Mouse (Mus musculus) right cerebral cortex, postnatal 10 days (tissue): ENCODE data around the gene Olfr481.

Experiments
- DNase-seq, 2 experiments: peaks; one replicate each; pipeline ENCODE4 v3.0.0; 2021; ENCODE audit warnings: low spot score in 2 of 2

The Olfr481 gene

DNA sequence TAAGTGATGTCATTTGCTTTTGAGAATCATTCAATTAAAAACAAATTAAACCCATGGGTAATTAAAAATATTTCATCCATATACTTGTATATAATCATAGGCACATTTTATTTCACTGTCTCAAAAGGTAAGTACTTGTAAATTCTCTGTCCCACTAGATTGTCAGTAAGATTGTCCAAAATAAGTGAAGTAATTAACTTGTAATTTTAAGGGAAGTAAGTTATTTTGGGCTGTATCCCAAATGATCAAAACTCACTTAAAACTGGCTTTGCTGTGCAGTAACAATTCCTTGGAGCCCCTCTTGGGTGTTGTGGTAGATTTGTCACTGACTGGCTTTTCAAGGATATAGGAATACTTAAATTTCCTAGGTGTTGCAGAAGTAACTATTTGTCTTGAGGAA lies at the start of gene Olfr481:
Olfr481 (plus strand) TSS at position 301 of the 400 bp plus-strand sequence.
- DNase-seq = no peak

DNA sequence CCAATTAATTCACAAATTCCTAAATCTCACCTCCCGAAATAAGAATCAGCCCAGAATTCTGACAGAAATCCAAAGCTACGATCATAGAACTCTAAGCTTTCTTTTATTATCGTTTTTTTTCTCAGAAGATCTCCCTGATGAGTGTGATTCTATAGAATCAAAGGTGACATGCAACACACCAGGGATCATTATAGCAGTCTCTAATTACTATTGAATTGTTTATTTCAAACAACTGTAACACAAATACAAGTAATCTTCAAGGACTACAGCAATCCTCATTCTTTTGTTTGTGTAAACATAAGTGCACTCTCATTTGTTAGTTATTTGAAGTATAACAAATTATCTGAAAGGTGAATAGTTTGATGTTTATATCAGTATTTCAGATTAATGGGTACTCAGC lies 45.8 kb upstream of the Olfr481 start, which contains the start of gene Olfr478:
Olfr478 (minus strand) TSS at position 101 of the 400 bp plus-strand sequence.
- DNase-seq = no peak

DNA sequence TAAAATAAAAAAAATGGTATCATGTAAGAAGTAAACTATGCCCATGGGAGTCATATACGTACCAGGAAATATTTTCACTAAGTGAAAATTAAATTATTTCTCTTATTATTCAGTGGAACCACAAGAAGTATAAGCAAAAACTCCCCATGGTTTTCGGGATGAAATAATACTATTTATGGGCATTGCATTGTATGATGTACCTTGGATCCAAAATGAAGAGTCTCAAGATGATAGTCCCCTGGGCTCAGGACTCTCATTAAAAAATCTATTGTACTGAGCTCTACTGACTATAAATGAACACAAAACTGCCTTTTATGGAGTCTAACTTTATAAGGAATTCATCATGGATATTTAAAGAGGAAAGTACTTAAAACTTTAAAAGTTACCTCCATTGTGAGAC lies 29.3 kb upstream of the Olfr481 start, which contains the start of gene Olfr479:
Olfr479 (plus strand) TSS at position 301 of the 400 bp plus-strand sequence.
- no peak for DNase-seq

DNA sequence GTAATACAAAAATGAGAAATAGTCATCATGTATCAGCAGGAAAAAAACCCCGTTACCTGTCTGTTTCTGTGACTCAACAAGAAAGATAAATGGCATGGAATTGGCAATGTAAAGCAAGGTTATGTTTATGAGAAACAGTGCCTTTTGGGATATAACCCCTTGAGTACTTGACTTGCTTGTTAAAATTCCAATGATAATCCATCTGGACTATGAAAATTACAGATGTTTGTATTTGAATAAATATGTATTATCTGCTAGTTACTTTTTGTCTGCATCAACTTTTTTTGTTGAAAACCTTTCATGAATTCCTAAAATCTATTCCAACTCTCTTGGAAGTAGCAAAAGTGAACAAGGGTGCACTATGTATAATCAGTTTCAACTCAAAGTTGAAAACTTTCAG lies 12.4 kb upstream of the Olfr481 start, which contains the start of gene Olfr480:
Olfr480 (minus strand) TSS at position 101 of the 400 bp plus-strand sequence.
- DNase-seq = no peak

DNA sequence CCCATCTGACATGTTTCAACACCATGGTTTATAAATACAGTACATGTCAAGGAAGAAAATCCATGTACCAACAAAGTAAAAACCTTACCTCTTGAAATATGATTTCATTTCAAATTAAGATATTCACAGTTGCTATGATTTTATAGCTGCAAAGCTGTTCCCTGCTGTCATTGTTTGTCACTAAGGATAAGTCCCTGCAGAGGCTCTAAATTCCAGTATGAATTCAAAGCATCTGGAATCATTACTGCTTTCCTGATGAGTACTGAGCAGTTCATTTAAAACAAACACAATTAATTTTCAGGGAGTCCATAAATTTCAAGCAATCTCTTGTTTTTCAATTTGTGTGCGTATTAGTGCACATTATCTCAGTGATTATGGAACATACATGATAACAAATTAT lies 17.8 kb downstream of the Olfr481 start, which contains the start of gene Olfr482:
Olfr482 (minus strand) TSS at position 101 of the 400 bp plus-strand sequence.
- no peak for DNase-seq

DNA sequence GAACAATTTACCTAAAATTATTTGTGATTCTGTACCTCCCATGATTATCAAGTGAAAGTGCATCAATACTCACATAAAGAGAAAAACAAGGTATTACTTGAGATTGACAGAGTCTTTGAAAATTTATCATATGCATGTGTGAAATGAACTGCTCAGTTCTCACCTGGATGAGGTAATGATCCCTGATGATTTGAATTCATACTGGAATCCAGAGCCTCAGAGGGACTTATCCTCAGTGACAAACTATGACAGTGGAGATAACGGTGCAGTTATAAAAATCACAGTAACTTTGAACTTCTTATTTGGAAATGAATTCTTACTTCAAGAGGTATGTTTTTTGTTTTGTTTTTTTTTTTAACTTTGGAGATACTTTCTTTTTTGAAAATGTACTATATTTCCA lies 20.9 kb downstream of the Olfr481 start, which contains the start of gene Olfr483:
Olfr483 (plus strand) TSS at position 301 of the 400 bp plus-strand sequence.
- no peak for DNase-seq

DNA sequence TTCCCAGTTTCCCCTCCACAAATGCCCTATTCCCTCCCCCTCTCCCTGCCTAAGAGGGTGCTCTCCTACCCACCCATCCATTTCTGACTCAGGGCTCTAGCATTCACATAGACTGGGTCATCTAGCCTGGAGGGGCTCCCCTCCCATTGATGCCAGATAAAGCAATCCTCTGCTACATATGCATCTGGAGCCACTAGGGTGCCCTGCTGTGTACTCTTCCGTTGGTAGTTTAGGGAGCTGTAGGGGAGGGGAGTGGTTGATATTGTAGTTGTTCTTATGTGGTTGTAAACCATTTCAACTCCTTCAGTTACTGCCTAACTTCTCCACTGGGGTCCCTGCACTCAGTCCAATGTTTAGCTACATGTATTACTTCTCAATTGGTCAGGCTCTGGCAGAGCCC lies 41.0 kb downstream of the Olfr481 start:
- no peak for DNase-seq

DNA sequence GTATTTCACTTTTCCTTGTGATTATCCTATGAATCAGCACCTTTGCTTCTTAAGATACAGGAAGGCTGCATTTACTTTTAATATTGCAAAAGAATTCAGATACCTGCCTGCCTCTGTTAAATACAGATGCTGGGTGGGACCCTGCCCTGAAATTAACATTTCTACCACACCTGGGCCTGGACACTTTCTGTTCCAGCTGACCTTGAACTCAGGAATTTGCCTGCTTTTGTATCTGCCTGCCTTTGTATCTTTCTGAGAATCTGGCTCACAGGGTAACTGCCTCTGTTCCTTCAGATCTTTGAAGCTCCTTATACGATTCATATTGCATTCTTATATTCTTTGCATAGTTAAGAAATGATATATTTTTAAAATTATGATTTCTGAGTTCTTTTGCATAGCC lies 41.8 kb downstream of the Olfr481 start:
- DNase-seq = no peak

DNA sequence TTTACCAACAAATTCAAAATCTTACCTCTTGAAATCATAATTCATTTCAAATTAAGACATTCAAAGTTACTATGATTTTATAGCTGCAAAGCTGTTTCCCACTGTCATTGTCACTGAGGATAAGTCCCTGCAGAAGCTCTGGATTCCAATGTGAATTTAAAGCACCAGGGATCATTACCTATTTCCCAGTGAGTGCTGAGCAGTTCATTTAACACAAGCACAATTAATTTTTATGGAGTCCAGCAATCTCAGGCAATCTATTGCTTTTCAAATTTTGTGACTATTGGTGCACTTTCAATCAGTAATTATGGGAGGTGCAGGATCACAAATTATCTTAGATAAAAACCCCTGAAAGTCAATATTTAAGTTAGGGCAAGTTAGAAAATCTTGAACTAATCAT lies 47.7 kb downstream of the Olfr481 start, which contains the start of gene Olfr484:
Olfr484 (minus strand) TSS at position 101 of the 400 bp plus-strand sequence.
- no peak for DNase-seq
